Mouse (Mus musculus) NIH3T3 (cell line): Measurements from ENCODE around the gene Otud7b.
"Not testable (repeated sequence)": the region's sequence is repeated elsewhere in the genome, so short reads cannot be mapped to it uniquely, and the experiment has no call there.

Experiments used
- DNase-seq: peaks from one replicate; pipeline ENCODE4 v3.0.0-alpha.2; 2012; ENCODE audit warnings: low read depth

The Otud7b gene

GRCm38 (mm10) chr3:96179531-96179930, 75.2 kb downstream of the Otud7b start:
- DNase-seq: peak; percentile 65

GRCm38 (mm10) chr3:96180727-96181477, 76.6 kb downstream of the Otud7b start, which contains the start of gene Sv2a:
Gene Sv2a (plus strand): TSS chr3:96181151.
- peak; percentile 42 for DNase-seq

GRCm38 (mm10) chr3:96181510-96182381, 77.4 kb downstream of the Otud7b start:
- no peak for DNase-seq

GRCm38 (mm10) chr3:96182382-96182776, 78.1 kb downstream of the Otud7b start:
- no peak for DNase-seq

- DNase-seq: no peak
Measured at GRCm38 (mm10) chr3:96192977-96193376, 88.7 kb downstream of the Otud7b start.

DNA sequence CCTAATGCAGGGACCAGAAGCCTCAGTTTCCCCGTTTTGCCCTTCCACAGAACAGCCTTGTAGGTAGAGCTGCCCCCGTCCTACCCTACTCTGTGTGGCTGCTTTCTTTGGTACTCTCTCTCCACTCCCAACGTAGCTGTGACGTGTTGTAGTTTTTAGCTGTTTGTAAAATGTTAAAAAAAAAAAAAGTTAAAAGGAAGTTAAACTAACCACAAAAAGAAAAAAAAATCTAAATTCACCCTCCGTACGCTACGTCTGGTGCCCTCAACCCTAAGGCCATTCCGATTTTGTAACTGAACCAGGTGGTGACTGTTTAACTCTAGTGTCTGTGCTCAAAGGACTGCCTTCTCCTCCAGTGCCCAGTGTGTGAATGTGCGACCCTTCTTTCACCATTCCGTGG, 90.6 kb downstream of the Otud7b start:
- no peak for DNase-seq

GRCm38 (mm10) chr3:96195616-96196313, 91.4 kb downstream of the Otud7b start:
- no peak for DNase-seq

GRCm38 (mm10) chr3:96196437-96197128, 92.3 kb downstream of the Otud7b start:
- no peak for DNase-seq

GRCm38 (mm10) chr3:96197129-96197749, 92.9 kb downstream of the Otud7b start:
- DNase-seq: peak; percentile 93

- peak; percentile 38 for DNase-seq
Measured at GRCm38 (mm10) chr3:96198181-96198580, 93.9 kb downstream of the Otud7b start.

DNA sequence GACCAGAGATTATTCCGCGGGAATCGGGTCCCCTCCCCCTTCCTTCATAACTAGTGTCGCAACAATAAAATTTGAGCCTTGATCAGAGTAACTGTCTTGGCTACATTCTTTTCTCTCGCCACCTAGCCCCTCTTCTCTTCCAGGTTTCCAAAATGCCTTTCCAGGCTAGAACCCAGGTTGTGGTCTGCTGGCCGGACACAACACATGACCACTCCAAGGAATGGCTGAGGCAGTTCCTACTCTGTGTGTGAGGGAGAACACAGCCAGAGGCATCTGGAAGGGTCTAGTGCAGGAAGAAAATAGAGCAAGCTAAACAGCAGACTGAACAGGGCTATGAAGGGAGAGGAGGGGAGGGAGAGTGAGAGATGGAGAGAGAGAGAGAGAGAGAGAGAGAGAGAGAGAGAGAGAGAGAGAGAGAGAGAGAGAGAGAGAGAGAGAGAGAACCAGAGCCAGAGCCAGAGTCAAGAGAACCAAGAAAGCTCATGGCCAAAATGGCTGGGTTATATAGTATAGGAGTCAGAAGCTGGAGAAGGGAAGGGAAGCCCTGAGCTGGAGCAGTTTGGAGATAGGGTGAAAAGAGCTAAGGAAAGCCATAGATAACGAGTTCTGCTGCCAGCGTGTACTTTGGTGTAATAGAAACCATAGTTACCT, 94.4 kb downstream of the Otud7b start:
- DNase-seq: not testable (repeated sequence)

DNA sequence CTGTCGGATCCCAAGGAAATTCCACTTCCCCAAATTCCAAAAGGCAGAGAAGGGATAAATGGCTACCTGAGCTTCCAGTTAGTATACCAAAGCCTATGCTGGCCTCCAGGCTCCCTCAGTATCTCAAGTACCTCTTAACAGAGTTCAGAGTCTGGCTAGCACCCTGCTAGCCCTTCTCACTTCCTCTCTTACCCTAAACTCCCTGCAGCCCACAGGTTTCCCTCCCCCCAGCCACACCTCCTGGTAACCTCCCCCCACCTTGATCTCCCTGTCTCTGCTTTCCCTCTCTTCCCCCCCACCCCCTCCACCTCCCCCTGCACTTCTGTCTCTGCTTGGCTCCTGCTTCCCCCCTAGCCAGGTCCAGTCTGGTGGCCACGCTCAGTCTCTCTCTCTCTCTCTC, 95.4 kb downstream of the Otud7b start:
- DNase-seq: no peak

DNA sequence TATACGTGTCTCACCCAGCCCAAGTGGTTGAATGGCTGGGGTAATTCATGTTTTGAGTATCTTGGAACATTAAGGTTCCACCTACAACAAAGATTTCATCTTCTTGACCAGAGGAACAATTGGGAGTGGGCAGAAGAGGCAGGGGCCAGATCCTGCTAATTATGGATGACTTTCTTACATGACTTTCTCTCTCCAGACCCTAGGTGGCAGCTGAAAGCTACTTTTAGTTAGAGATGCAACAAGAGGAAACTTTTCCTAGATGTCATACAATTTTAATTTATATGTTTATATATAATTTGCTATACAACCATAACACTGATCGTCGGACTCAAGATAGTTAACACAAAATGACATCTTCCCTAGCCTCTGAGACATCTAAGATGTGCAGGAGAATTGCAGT, 103.5 kb downstream of the Otud7b start:
- DNase-seq: peak; percentile 63

DNA sequence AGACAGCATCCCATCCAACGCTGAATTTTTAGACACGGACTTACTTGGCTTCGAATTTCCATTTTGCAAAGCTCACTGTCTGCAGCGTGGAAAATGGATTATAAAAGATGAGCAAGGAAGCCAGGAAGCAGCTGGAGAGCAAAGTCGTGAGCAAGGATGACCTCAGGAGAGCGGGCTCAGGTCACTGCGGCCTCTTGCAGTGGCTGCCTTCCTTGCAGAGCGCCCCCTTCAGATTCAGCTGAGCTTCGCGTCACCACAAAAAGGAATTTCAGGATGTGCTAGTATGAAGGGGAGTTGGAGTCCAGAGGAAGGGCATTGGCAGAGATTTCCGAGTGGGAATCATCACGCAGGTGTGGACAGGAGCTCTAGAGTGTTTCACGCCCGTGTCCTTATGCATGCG, 104.9 kb downstream of the Otud7b start:
- peak; percentile 22 for DNase-seq
